Mouse (Mus musculus): ENCODE data around the gene Pltp. TPM values are rescaled to one million over a fixed set of nuclear protein-coding genes. Genes with fewer than 3 reads are reported as not detected.
A peak's percentile ranks its signal among the peaks of the same experiment; 100 is the strongest.
"Not testable (repeated sequence)": the region's sequence is repeated elsewhere in the genome, so short reads cannot be mapped to it uniquely, and the experiment has no call there.

Gene Pltp
- polyA plus RNA-seq, 2 experiments: 7.6 to 8.4 TPM

DNA sequence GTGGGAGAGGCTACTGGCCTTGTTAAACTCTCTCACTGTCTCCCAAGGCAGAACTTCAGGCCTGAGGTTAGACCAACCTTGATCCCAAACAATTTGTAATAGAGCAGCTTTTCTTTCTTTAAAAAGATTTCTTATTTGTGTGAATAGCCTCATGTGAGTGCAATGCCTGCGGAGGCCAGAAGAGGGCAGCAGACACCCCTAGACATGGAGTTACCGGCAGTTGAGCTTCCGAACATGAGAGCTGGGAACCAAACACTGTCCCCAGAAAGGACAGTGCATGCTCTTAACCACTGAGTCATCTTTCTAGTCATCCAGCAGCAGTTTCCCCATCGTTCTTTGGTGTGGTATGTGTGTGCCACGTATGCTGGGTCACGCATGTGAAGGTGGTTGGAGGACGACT lies 10.1 kb upstream of the Pltp start:
- DNase-seq (ENCODE audit: low read depth in 3 of 3, low spot score in 3 of 3) (no peak), ATAC-seq (ENCODE audit: insufficient read depth) (no peak)
- no peak overlapping the region for H3K4me3 ChIP-seq (ENCODE audit: insufficient read depth in 1 of 2, low read depth in 2 of 2, low read length in 2 of 2)
- no peaks in the 10 kb centered on the region; the same call in 1 of the 2 replicates for H3K9me3 ChIP-seq (ENCODE audit: control insufficient read depth, low read length)
- TF ChIP-seq CTCF (IDR thresholded peaks at IDR 0.05; ENCODE audit: low read depth) (peak; percentile 82), EP300 (IDR thresholded peaks at IDR 0.05; ENCODE audit: low read depth) (no peak)
- peaks cover 0 to 14% of the 10 kb centered on the region in 2 experiments; a peak in 2 of 4 replicates for H3K4me1 ChIP-seq (replicated peaks; ENCODE audit: control insufficient read depth in 2 of 2, insufficient read depth in 2 of 2, low read length in 1 of 2)
- H3K4me2 ChIP-seq (ENCODE audit: low read depth): no peak overlapping the region
- no peak overlapping the region for H3K9ac ChIP-seq (replicated peaks)
- 89% methylated on average over 7 of the region's 7 CpGs for WGBS (ENCODE audit: insufficient replicate concordance)
- no peak overlapping the region for H3K27ac ChIP-seq
- no peaks in the 10 kb centered on the region for H3K27me3 ChIP-seq (ENCODE audit: control insufficient read depth, insufficient read depth, low read length)
- H3K36me3 ChIP-seq (replicated peaks; ENCODE audit: control insufficient read depth, insufficient read depth, low read depth): no peaks in the 10 kb centered on the region

DNA sequence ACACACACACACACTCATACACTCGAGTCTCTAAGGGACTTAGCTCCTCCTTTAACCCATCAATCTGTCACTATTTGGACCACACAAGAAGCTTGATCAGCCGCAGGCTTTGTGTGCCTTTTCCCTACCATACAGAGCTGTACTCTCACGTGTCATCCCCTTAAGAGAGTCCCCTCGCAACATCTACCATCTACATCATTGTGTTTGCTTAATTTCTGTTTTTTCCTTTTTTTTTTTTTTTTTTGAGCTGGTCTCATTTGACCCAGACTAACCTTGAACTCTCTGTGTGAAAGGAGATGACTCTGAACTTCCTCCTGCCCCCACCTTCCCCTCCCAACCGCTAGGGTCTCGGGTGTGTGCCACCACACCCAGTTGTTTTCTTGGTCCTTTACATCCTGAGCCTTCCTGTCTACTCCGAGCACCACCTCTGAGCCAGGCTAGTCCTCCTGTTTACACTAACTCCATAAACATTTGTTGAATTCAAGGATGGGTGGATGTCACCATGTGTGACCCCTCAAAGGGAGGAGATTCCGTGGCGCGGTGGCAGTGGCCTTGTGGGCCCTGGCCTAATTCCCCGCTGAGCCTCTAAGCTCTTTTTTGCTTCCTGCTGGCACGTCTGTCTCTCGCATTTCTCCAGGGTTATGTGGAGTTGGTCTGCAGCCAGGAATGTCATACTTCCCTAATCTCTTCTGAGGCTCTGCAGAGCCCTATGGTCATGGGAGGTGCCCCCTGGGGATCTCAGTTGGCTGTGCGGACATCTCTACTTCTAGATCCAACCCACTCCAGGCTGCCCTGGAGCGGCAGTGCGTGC lies 9.4 kb upstream of the Pltp start:
- TF ChIP-seq EP300 (IDR thresholded peaks at IDR 0.05; ENCODE audit: low read depth): no peak
- no peak for TF ChIP-seq CTCF (IDR thresholded peaks at IDR 0.05; ENCODE audit: low read depth)

DNA sequence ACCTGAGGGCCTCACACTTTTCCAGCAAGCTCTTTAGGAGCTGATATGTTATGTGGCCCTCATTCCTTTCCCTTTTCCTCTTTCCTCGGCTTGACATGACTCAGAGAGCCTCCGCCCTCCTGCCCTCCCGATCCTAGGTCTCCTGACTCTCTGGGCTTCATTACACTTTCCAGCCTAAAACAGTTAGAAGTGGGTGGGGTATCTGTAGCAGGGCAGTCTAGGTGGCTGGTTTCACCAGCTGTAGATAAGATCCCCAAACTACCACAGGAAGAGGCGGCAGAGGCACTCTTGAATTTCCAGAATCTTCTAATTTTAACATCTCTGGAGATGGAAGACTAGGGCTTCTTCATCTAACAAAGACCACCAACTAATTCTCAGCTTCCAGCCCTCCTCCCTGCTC lies 7.1 kb upstream of the Pltp start:
- H3K4me1 ChIP-seq (replicated peaks; ENCODE audit: control insufficient read depth in 2 of 2, insufficient read depth in 2 of 2, low read length in 1 of 2): peaks cover 0 to 14% of the 10 kb centered on the region in 2 experiments; a peak in 2 of 4 replicates
- H3K9me3 ChIP-seq (ENCODE audit: control insufficient read depth, low read length): no peaks in the 10 kb centered on the region; the same call in 1 of the 2 replicates
- H3K36me3 ChIP-seq (replicated peaks; ENCODE audit: control insufficient read depth, insufficient read depth, low read depth): no peaks in the 10 kb centered on the region
- TF ChIP-seq EP300 (IDR thresholded peaks at IDR 0.05; ENCODE audit: low read depth) (no peak), CTCF (IDR thresholded peaks at IDR 0.05; ENCODE audit: low read depth) (no peak)
- ATAC-seq (ENCODE audit: insufficient read depth) (no peak), DNase-seq (ENCODE audit: low read depth in 3 of 3, low spot score in 3 of 3) (no peak)
- 24% methylated on average over 4 of the region's 4 CpGs for WGBS (ENCODE audit: insufficient replicate concordance)
- H3K4me3 ChIP-seq (ENCODE audit: insufficient read depth in 1 of 2, low read depth in 2 of 2, low read length in 2 of 2): no peak overlapping the region
- H3K4me2 ChIP-seq (ENCODE audit: low read depth): no peak overlapping the region
- H3K27me3 ChIP-seq (ENCODE audit: control insufficient read depth, insufficient read depth, low read length): peaks cover 2% of the 10 kb centered on the region; the same call in 1 of the 2 replicates
- H3K27ac ChIP-seq: no peak overlapping the region
- H3K9ac ChIP-seq (replicated peaks): no peak overlapping the region

More for the DNA sequence above, 9.4 kb upstream of the Pltp start:
- Histone ChIP-seq H3K9me3 (ENCODE audit: control insufficient read depth, low read length) (no peaks in the 10 kb centered on the region; the same call in 1 of the 2 replicates), H3K27ac (no peak overlapping the region), H3K36me3 (replicated peaks; ENCODE audit: control insufficient read depth, insufficient read depth, low read depth) (no peaks in the 10 kb centered on the region), H3K4me3 (ENCODE audit: insufficient read depth in 1 of 2, low read depth in 2 of 2, low read length in 2 of 2) (no peak overlapping the region), H3K4me1 (replicated peaks; ENCODE audit: control insufficient read depth in 2 of 2, insufficient read depth in 2 of 2, low read length in 1 of 2) (peaks cover 0 to 14% of the 10 kb centered on the region in 2 experiments; a peak in 2 of 4 replicates), H3K27me3 (ENCODE audit: control insufficient read depth, insufficient read depth, low read length) (no peaks in the 10 kb centered on the region), H3K4me2 (ENCODE audit: low read depth) (no peak overlapping the region), H3K9ac (replicated peaks) (no peak overlapping the region)
- no peak for DNase-seq (ENCODE audit: low read depth in 3 of 3, low spot score in 3 of 3)
- peak; percentile 36; the same call in 1 of the 2 replicates for ATAC-seq (ENCODE audit: insufficient read depth)
- WGBS (ENCODE audit: insufficient replicate concordance): 47% methylated on average over 16 of the region's 16 CpGs

DNA sequence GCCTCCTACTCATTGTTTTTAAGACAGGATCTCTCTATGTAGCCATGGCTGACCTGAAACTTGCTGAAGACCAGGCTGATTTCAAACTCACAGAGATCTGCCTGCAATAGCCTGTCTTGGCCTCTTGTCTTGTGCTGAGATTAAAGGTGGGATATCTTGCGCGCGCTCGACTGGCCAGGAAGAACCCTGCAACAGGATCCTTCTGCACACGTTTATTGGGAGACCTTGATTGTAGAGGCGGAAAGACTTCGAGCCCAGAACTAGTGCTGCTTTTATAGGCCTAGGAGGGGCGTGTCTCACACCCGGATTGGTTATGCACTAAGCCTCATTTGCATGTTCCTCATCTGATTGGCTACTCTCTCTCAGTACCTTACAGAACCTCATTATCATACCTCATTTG lies 5.9 kb upstream of the Pltp start:
- WGBS (ENCODE audit: insufficient replicate concordance): 87% methylated on average over 7 of the region's 9 CpGs
- not testable (repeated sequence) for H3K27ac ChIP-seq; H3K4me2 ChIP-seq (ENCODE audit: low read depth); H3K9ac ChIP-seq (replicated peaks); DNase-seq (ENCODE audit: low read depth in 3 of 3, low spot score in 3 of 3); H3K9me3 ChIP-seq (ENCODE audit: control insufficient read depth, low read length); H3K36me3 ChIP-seq (replicated peaks; ENCODE audit: control insufficient read depth, insufficient read depth, low read depth); H3K4me3 ChIP-seq (ENCODE audit: insufficient read depth in 1 of 2, low read depth in 2 of 2, low read length in 2 of 2); ATAC-seq (ENCODE audit: insufficient read depth)
- H3K4me1 ChIP-seq (replicated peaks; ENCODE audit: control insufficient read depth in 2 of 2, insufficient read depth in 2 of 2, low read length in 1 of 2): peaks cover 0 to 14% of the 10 kb centered on the region in 2 experiments; a peak in 2 of 4 replicates
- H3K27me3 ChIP-seq (ENCODE audit: control insufficient read depth, insufficient read depth, low read length): peaks cover 11% of the 10 kb centered on the region

DNA sequence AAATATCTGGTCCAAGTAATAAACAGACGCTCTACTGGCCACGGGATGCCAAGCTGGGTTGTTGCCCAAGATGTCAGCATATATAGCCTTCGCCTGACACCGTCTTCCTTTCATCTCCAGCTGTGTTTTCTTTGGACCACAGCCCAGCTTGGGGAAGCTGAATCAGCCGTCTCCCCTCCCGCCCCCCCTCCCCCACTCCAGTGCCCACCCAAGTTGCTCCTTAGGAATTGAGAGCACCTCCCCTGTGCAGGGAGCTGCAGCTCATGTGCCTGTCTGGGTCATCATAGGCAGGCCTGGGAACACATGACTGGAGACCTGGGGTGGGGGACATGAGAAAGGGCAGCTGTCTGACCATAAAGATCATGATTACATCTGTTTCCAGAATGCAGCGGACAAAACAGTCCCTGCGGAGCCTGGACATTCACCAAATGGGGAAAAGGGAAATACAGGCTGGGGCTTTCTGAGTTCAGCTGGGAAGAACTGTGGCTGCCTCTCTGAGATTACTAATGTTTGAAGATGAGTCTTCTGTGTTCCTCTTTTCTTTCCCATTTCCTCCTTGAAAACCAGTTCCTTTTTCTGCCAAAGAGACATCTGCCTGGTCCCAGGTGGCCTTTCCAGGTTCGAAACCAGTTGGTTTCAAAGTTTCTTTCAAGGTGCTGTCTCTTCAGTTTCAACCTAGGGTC lies 4.8 kb upstream of the Pltp start:
- 37% methylated on average over 9 of the region's 9 CpGs for WGBS (ENCODE audit: insufficient replicate concordance)
- Histone ChIP-seq H3K4me1 (replicated peaks; ENCODE audit: control insufficient read depth in 2 of 2, insufficient read depth in 2 of 2, low read length in 1 of 2) (peaks cover 0 to 14% of the 10 kb centered on the region in 2 experiments; a peak in 2 of 4 replicates), H3K4me2 (ENCODE audit: low read depth) (no peak overlapping the region), H3K36me3 (replicated peaks; ENCODE audit: control insufficient read depth, insufficient read depth, low read depth) (no peaks in the 10 kb centered on the region), H3K9me3 (ENCODE audit: control insufficient read depth, low read length) (no peaks in the 10 kb centered on the region), H3K27ac (no peak overlapping the region), H3K4me3 (ENCODE audit: insufficient read depth in 1 of 2, low read depth in 2 of 2, low read length in 2 of 2) (no peak overlapping the region), H3K27me3 (ENCODE audit: control insufficient read depth, insufficient read depth, low read length) (peaks cover 22% of the 10 kb centered on the region), H3K9ac (replicated peaks) (no peak overlapping the region)
- ATAC-seq (ENCODE audit: insufficient read depth): no peak
- no peak for DNase-seq (ENCODE audit: low read depth in 3 of 3, low spot score in 3 of 3)
- no peak for TF ChIP-seq EP300 (IDR thresholded peaks at IDR 0.05; ENCODE audit: low read depth)
- TF ChIP-seq CTCF (IDR thresholded peaks at IDR 0.05; ENCODE audit: low read depth): no peak

All from liver, embryonic 14.5 days (tissue).